Mouse (Mus musculus) midbrain, embryonic 12.5 days (tissue): ENCODE measurements at regions not wholly inside any gene's neighbourhood (a gene's known extent, or its start where the extent isn't known, plus 50 kb on each side); places are given as distances from the start of the nearest gene placed in this dataset.

Source experiments
- ATAC-seq: fragments of 200-750 bp; cut with Nextera tagmentation; 2 replicates; pipeline ENCODE4 v1.8.0; 2017; ENCODE audit warnings: low read depth, moderate TSS enrichment, moderate library complexity; ENCODE audit not compliant: low FRiP score
- H3K27ac ChIP-seq: fragments of 300-500 bp; sonication (generic); replicated peaks from 2 replicates; pipeline ENCODE4 v1.5.1; 2016; ENCODE audit warnings: mild to moderate bottlenecking
- H3K27me3 ChIP-seq: fragments of 300-500 bp; sonication (generic); 2 replicates; pipeline ENCODE4 v1.6.1; 2016; ENCODE audit warnings: mild to moderate bottlenecking
- H3K36me3 ChIP-seq: fragments of 300-500 bp; sonication (generic); 2 replicates; pipeline ENCODE4 v1.6.1; 2016
- H3K4me1 ChIP-seq: fragments of 300-500 bp; sonication (generic); 2 replicates; pipeline ENCODE4 v1.6.1; 2016
- H3K4me2 ChIP-seq: fragments of 300-500 bp; sonication (generic); replicated peaks from 2 replicates; pipeline ENCODE4 v1.6.1; 2016; ENCODE audit warnings: mild to moderate bottlenecking, moderate library complexity
- H3K4me3 ChIP-seq: fragments of 300-500 bp; sonication (generic); 2 replicates; pipeline ENCODE4 v1.5.1; 2016; ENCODE audit warnings: mild to moderate bottlenecking
- H3K9ac ChIP-seq: fragments of 300-500 bp; sonication (generic); replicated peaks from 2 replicates; pipeline ENCODE4 v1.6.1; 2016; ENCODE audit warnings: mild to moderate bottlenecking, moderate library complexity
- H3K9me3 ChIP-seq: fragments of 300-500 bp; sonication (generic); 2 replicates; pipeline ENCODE4 v1.6.1; 2016; ENCODE audit warnings: mild to moderate bottlenecking
- WGBS: fragments of 180-500 bp; shearing (Covaris S2); methylation state at CpG from one replicate; pipeline ENCODE4 v1.1.7; 2016; 5-methylcytosine and 5-hydroxymethylcytosine counted together

- 16% methylated on average over 11 of the region's 11 CpGs for WGBS
- H3K36me3 ChIP-seq = no peaks in the 10 kb centered on the region
- H3K27ac ChIP-seq = no peak overlapping the region
- no peak overlapping the region for H3K9ac ChIP-seq
- H3K27me3 ChIP-seq = no peaks in the 10 kb centered on the region; the same call in 1 of the 2 replicates
- peak overlapping the region; percentile 38 for H3K4me2 ChIP-seq
- H3K9me3 ChIP-seq = no peaks in the 10 kb centered on the region
- H3K4me1 ChIP-seq = peaks cover 9% of the 10 kb centered on the region
- no peak overlapping the region for H3K4me3 ChIP-seq
- ATAC-seq = no peak
These were observed 67.7 kb upstream of the Kcnma1 start for GRCm38 (mm10) chr14:24081911-24082558.

- WGBS = 59% methylated on average over 4 of the region's 4 CpGs
These were observed 54.4 kb upstream of the Kcnma1 start for GRCm38 (mm10) chr14:24068693-24069092.

GRCm38 (mm10) chr14:24067657-24068056 lies 53.4 kb upstream of the Kcnma1 start:
- Histone ChIP-seq H3K4me2 (no peak overlapping the region), H3K4me3 (no peak overlapping the region), H3K9ac (no peak overlapping the region), H3K27me3 (no peaks in the 10 kb centered on the region; the same call in 1 of the 2 replicates), H3K9me3 (no peaks in the 10 kb centered on the region), H3K4me1 (no peaks in the 10 kb centered on the region), H3K27ac (no peak overlapping the region), H3K36me3 (no peaks in the 10 kb centered on the region)
- ATAC-seq = no peak
- WGBS = 42% methylated on average over 6 of the region's 6 CpGs

More at GRCm38 (mm10) chr14:24068693-24069092, 54.4 kb upstream of the Kcnma1 start:
- no peak overlapping the region for H3K4me3 ChIP-seq
- no peak overlapping the region for H3K9ac ChIP-seq
- H3K27me3 ChIP-seq = no peaks in the 10 kb centered on the region; the same call in 1 of the 2 replicates
- no peaks in the 10 kb centered on the region for H3K9me3 ChIP-seq
- H3K36me3 ChIP-seq = no peaks in the 10 kb centered on the region
- no peaks in the 10 kb centered on the region for H3K4me1 ChIP-seq
- H3K27ac ChIP-seq = no peak overlapping the region
- H3K4me2 ChIP-seq = no peak overlapping the region
- no peak for ATAC-seq

GRCm38 (mm10) chr14:24065231-24065767 lies 51.0 kb upstream of the Kcnma1 start:
- no peak for ATAC-seq
- Histone ChIP-seq H3K9ac (no peak overlapping the region), H3K4me1 (no peaks in the 10 kb centered on the region), H3K27ac (no peak overlapping the region), H3K4me3 (no peak overlapping the region), H3K9me3 (no peaks in the 10 kb centered on the region), H3K36me3 (no peaks in the 10 kb centered on the region), H3K27me3 (no peaks in the 10 kb centered on the region; the same call in 1 of the 2 replicates), H3K4me2 (no peak overlapping the region)
- 83% methylated on average over 4 of the region's 4 CpGs for WGBS
